Mouse (Mus musculus) embryonic facial prominence, embryonic 11.5 days (tissue): ENCODE results near the gene Col18a1. TPM values are rescaled to one million over a fixed set of nuclear protein-coding genes. Genes with fewer than 3 reads are reported as not detected.

Experiments used
- ATAC-seq: fragments of 200-750 bp; cut with Nextera tagmentation; replicated peaks from 2 replicates; pipeline ENCODE4 v1.8.0; 2017; ENCODE audit warnings: low read depth; ENCODE audit not compliant: insufficient number of reproducible peaks, low FRiP score, low TSS enrichment
- DNase-seq: peaks from one replicate; pipeline ENCODE4 v3.0.0-alpha.2; 2015; ENCODE audit warnings: low spot score
- H3K27ac ChIP-seq: fragments of 300-500 bp; sonication (generic); replicated peaks from 2 replicates; pipeline ENCODE4 v1.5.1; 2014; ENCODE audit warnings: mild to moderate bottlenecking, low read depth, low read length, control low read depth
- H3K27me3 ChIP-seq: fragments of 300-500 bp; sonication (generic); 2 replicates; pipeline ENCODE4 v1.6.1; 2014; ENCODE audit warnings: mild to moderate bottlenecking, low read length, moderate library complexity, mixed read lengths; ENCODE audit not compliant: control insufficient read depth, insufficient read depth
- H3K36me3 ChIP-seq: fragments of 300-500 bp; sonication (generic); replicated peaks from 2 replicates; pipeline ENCODE4 v1.6.1; 2014; ENCODE audit warnings: low read depth, mild to moderate bottlenecking, low read length, moderate library complexity, mixed read lengths; ENCODE audit not compliant: control insufficient read depth, insufficient read depth
- H3K4me1 ChIP-seq: fragments of 300-500 bp; sonication (generic); 2 replicates; pipeline ENCODE4 v1.6.1; 2014; ENCODE audit warnings: low read length, mixed read lengths; ENCODE audit not compliant: control insufficient read depth, insufficient read depth
- H3K4me2 ChIP-seq: fragments of 300-500 bp; sonication (generic); 2 replicates; pipeline ENCODE4 v1.6.1; 2014; ENCODE audit warnings: low read depth, mild to moderate bottlenecking, control low read depth, low read length, moderate library complexity
- H3K4me3 ChIP-seq: fragments of 300-500 bp; sonication (generic); 2 replicates; pipeline ENCODE4 v1.5.1; 2014; ENCODE audit warnings: low read depth, low read length, control low read depth
- H3K9ac ChIP-seq: fragments of 300-500 bp; sonication (generic); replicated peaks from 2 replicates; pipeline ENCODE4 v1.6.1; 2014; ENCODE audit warnings: mild to moderate bottlenecking, control low read depth, low read length
- H3K9me3 ChIP-seq: fragments of 300-500 bp; sonication (generic); replicated peaks from 2 replicates; pipeline ENCODE4 v1.6.1; 2016; ENCODE audit warnings: mild to moderate bottlenecking, low read length, inconsistent platforms, mixed read lengths; ENCODE audit not compliant: control insufficient read depth
- WGBS: fragments of 180-500 bp; shearing (Covaris S2); extraction: QIAGEN DNeasy Blood & Tissue Kit; methylation state at CpG from one replicate; pipeline ENCODE4 v1.1.7; 2014; 5-methylcytosine and 5-hydroxymethylcytosine counted together
- polyA plus RNA-seq: library from polyadenylated mRNA; unstranded; fragments of >200 nt; fragmentation: Nextera tagmentation; extraction: Ambion mirVana; gene quantifications from 2 replicates; pipeline ENCODE4 v1.2.1, GENCODE M21; 2014

Gene Col18a1
- polyA plus RNA-seq, 1 experiment from 2014 or later: 55.5 TPM

DNA sequence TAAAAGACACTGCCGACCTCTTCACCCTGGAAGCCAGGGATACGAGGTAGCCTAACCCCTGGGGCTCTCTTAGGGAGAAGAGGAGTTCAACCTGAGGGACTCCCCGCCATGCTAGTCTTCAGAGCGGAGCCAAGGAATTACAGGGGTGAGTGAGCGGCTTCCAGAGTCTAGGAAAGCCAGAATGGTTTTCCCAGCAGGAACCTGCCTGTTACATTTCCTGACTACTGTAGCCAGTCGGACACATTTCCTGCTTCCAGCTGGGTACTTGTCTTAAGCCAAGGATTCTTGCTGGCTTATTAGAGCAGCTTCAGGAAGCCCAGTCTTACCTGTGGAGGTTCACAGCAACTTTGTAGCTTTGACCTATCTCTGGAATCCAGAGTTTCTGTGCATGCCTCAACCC is 34.8 kb downstream of the Col18a1 start:
- Histone ChIP-seq H3K27ac (peak overlapping the region; percentile 57; the same call in 1 of the 2 replicates), H3K27me3 (no peaks in the 10 kb centered on the region), H3K4me3 (no peak overlapping the region), H3K9me3 (no peaks in the 10 kb centered on the region), H3K4me1 (peaks cover 7% of the 10 kb centered on the region), H3K36me3 (no peaks in the 10 kb centered on the region), H3K4me2 (no peak overlapping the region), H3K9ac (no peak overlapping the region)
- no peak for DNase-seq
- ATAC-seq: no peak
- WGBS: 43% methylated on average over 6 of the region's 6 CpGs

DNA sequence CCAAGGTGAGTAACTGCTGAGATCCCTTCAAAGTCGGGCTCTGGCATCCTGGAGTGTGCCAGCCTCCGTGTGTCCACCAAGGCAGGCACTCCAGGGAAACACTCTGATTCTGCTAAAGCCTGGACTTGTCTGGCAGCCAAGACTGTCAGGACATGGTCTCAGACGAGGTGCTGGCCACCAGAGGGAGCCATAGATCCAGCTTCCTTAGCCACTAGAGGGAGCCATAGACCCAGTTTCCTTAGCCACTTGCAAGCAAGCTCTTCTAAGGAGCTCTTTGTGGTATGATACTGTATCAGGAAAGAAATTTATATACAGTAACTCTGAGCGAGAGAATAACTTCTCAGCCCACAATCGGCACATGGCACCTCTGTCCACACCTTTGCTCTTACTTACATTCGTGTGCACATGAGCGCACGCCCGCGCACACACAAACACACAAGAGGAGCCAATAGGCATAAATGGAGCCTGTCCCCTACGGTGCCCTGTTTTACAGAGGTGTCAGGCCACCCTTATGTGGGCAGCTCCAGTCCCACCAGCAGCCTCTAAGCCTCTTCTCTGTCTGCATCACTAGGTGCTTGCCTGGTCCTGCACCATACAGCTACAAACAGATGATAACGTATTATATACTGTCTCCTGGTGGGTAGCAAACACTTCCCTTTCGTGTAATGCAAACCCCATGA is 35.6 kb downstream of the Col18a1 start:
- 44% methylated on average over 13 of the region's 13 CpGs for WGBS

GRCm38 (mm10) chr10:77129637-77130410 is 36.5 kb downstream of the Col18a1 start:
- no peak overlapping the region for H3K9ac ChIP-seq
- H3K4me3 ChIP-seq: no peak overlapping the region
- no peaks in the 10 kb centered on the region for H3K36me3 ChIP-seq
- no peak for DNase-seq
- ATAC-seq: no peak
- H3K4me2 ChIP-seq: no peak overlapping the region
- H3K27ac ChIP-seq: no peak overlapping the region
- H3K27me3 ChIP-seq: no peaks in the 10 kb centered on the region
- 79% methylated on average over 6 of the region's 6 CpGs for WGBS
- no peaks in the 10 kb centered on the region for H3K9me3 ChIP-seq
- peaks cover 7% of the 10 kb centered on the region for H3K4me1 ChIP-seq

More for the DNA sequence above, 35.6 kb downstream of the Col18a1 start:
- DNase-seq (peak; percentile 94), ATAC-seq (0 out of 2 replicates have a peak, but pooled peaks have one; percentile 36)
- Histone ChIP-seq H3K9ac (no peak overlapping the region), H3K27me3 (no peaks in the 10 kb centered on the region), H3K4me3 (no peak overlapping the region), H3K36me3 (no peaks in the 10 kb centered on the region), H3K4me2 (no peak overlapping the region), H3K4me1 (peaks cover 7% of the 10 kb centered on the region), H3K9me3 (no peaks in the 10 kb centered on the region), H3K27ac (no peak overlapping the region)

DNA sequence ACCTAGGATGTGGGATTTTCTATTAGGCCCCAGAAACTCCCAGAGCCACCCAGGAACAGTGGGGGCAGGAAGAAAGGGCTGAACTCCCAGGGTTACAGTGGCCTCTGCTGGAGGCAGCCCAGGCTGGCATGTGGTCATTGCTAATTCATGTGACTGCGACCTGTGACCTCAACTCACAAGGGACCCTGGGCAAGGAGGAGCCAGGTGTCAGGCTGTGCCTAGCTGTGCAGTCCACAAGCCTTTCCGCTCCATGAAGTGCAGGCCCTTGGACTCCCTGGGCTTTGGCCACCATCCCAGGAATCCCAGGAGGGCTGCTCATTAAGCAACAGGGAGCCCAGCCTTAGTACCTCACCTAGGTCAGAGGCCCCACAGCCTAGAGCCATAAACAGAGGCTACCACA is 38.4 kb downstream of the Col18a1 start:
- ATAC-seq (no peak), DNase-seq (no peak)
- H3K9ac ChIP-seq: no peak overlapping the region
- WGBS: 64% methylated on average over 2 of the region's 2 CpGs
- no peaks in the 10 kb centered on the region for H3K27me3 ChIP-seq
- no peaks in the 10 kb centered on the region for H3K36me3 ChIP-seq
- no peak overlapping the region for H3K4me3 ChIP-seq
- no peak overlapping the region for H3K4me2 ChIP-seq
- peaks cover 7% of the 10 kb centered on the region for H3K4me1 ChIP-seq
- no peaks in the 10 kb centered on the region for H3K9me3 ChIP-seq
- H3K27ac ChIP-seq: no peak overlapping the region

GRCm38 (mm10) chr10:77126590-77126989 is 39.8 kb downstream of the Col18a1 start:
- H3K9ac ChIP-seq: no peak overlapping the region
- ATAC-seq (no peak), DNase-seq (no peak)
- no peak overlapping the region for H3K27ac ChIP-seq
- no peaks in the 10 kb centered on the region for H3K36me3 ChIP-seq
- no peak overlapping the region for H3K4me3 ChIP-seq
- H3K4me1 ChIP-seq: no peaks in the 10 kb centered on the region
- WGBS: 86% methylated on average over 2 of the region's 2 CpGs
- H3K9me3 ChIP-seq: no peaks in the 10 kb centered on the region
- H3K4me2 ChIP-seq: no peak overlapping the region
- no peaks in the 10 kb centered on the region for H3K27me3 ChIP-seq

- H3K4me3 ChIP-seq: no peak overlapping the region
- H3K27me3 ChIP-seq: no peaks in the 10 kb centered on the region
- H3K9me3 ChIP-seq: no peaks in the 10 kb centered on the region
- no peak overlapping the region for H3K27ac ChIP-seq
- no peaks in the 10 kb centered on the region for H3K36me3 ChIP-seq
- 86% methylated on average over 18 of the region's 18 CpGs for WGBS
- no peak overlapping the region for H3K4me2 ChIP-seq
- DNase-seq (no peak), ATAC-seq (peak; percentile 54; the same call in 1 of the 2 replicates)
- H3K4me1 ChIP-seq: no peaks in the 10 kb centered on the region
- no peak overlapping the region for H3K9ac ChIP-seq
Observed at GRCm38 (mm10) chr10:77125078-77125731, 41.1 kb downstream of the Col18a1 start.

DNA sequence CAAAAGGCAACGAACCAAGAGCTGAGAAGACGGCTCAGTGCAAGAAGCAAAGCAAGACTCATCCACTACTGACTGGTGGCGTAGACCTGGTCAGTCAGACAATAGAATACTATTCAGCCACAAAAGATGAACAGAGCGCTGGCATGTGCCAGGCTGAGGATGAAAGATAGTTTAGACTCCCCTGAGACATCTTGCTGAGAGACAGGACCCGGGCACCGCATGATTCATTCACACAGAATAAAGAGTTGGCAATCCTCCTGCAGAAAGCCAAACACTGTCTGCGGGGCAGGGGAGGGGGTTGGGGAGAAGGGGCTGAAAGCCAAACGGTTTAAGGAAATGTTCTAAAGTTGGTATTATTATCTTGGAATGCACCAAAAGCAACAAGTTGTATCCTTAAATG is 42.4 kb downstream of the Col18a1 start:
- DNase-seq (no peak), ATAC-seq (no peak)
- H3K27ac ChIP-seq: no peak overlapping the region
- H3K4me1 ChIP-seq: no peaks in the 10 kb centered on the region
- no peaks in the 10 kb centered on the region for H3K27me3 ChIP-seq
- H3K9ac ChIP-seq: no peak overlapping the region
- H3K4me3 ChIP-seq: no peak overlapping the region
- H3K9me3 ChIP-seq: no peaks in the 10 kb centered on the region
- H3K4me2 ChIP-seq: no peak overlapping the region
- H3K36me3 ChIP-seq: no peaks in the 10 kb centered on the region
- 82% methylated on average over 8 of the region's 8 CpGs for WGBS
